Mouse (Mus musculus): Measurements from ENCODE around the gene Cdk5r2. TPM values are rescaled to one million over a fixed set of nuclear protein-coding genes. Genes with fewer than 3 reads are reported as not detected.

The Cdk5r2 gene
- polyA plus RNA-seq, 1 experiment from 2014 or later = not detected

GRCm38 (mm10) chr1:74851001-74851775, 3.5 kb upstream of the Cdk5r2 start:
- Histone ChIP-seq H3K9me3 (ENCODE audit: low read depth, low read length) (no peaks in the 10 kb centered on the region), H3K9ac (no peak overlapping the region), H3K36me3 (ENCODE audit: insufficient read depth) (no peaks in the 10 kb centered on the region), H3K4me3 (ENCODE audit: low read depth, low read length) (no peak overlapping the region), H3K27ac (ENCODE audit: low read depth) (no peak overlapping the region), H3K27me3 (ENCODE audit: insufficient read depth, low read length) (peaks cover 65% of the 10 kb centered on the region), H3K4me1 (ENCODE audit: insufficient read depth) (peaks cover 8% of the 10 kb centered on the region; the same call in 1 of the 2 replicates), H3K4me2 (no peak overlapping the region)
- WGBS = 9% methylated on average over 6 of the region's 6 CpGs
- DNase-seq (no peak), ATAC-seq (ENCODE audit: insufficient read depth) (no peak)
- TF ChIP-seq CTCF (IDR thresholded peaks at IDR 0.05; ENCODE audit: low read depth) = no peak

- Histone ChIP-seq H3K9ac (peak overlapping the region; percentile 42), H3K4me2 (peak overlapping the region; percentile 95), H3K4me3 (ENCODE audit: low read depth, low read length) (peak overlapping the region; percentile 59), H3K27me3 (ENCODE audit: insufficient read depth, low read length) (peaks cover 95% of the 10 kb centered on the region), H3K4me1 (ENCODE audit: insufficient read depth) (peaks cover 9% of the 10 kb centered on the region; the same call in 1 of the 2 replicates), H3K36me3 (ENCODE audit: insufficient read depth) (no peaks in the 10 kb centered on the region), H3K9me3 (ENCODE audit: low read depth, low read length) (no peaks in the 10 kb centered on the region), H3K27ac (ENCODE audit: low read depth) (no peak overlapping the region)
- WGBS = under 1% methylated on average over 48 of the region's 48 CpGs
- no peak for ATAC-seq (ENCODE audit: insufficient read depth)
- TF ChIP-seq CTCF (IDR thresholded peaks at IDR 0.05; ENCODE audit: low read depth) = no peak
- DNase-seq = peak; percentile 13
These were observed 422 bp downstream of the Cdk5r2 start for GRCm38 (mm10) chr1:74855156-74855555.

GRCm38 (mm10) chr1:74855651-74856438, 1.1 kb downstream of the Cdk5r2 start:
- ATAC-seq (ENCODE audit: insufficient read depth) (no peak), DNase-seq (peak; percentile 13)
- Histone ChIP-seq H3K27me3 (ENCODE audit: insufficient read depth, low read length) (peaks cover 88% of the 10 kb centered on the region), H3K27ac (ENCODE audit: low read depth) (no peak overlapping the region), H3K9me3 (ENCODE audit: low read depth, low read length) (no peaks in the 10 kb centered on the region), H3K4me3 (ENCODE audit: low read depth, low read length) (peak overlapping the region; percentile 59), H3K36me3 (ENCODE audit: insufficient read depth) (no peaks in the 10 kb centered on the region), H3K4me1 (ENCODE audit: insufficient read depth) (peaks cover 9% of the 10 kb centered on the region; the same call in 1 of the 2 replicates), H3K9ac (peak overlapping the region; percentile 42; the same call in 1 of the 2 replicates), H3K4me2 (peak overlapping the region; percentile 95)
- TF ChIP-seq CTCF (IDR thresholded peaks at IDR 0.05; ENCODE audit: low read depth) = no peak
- under 1% methylated on average over 73 of the region's 74 CpGs for WGBS

- Histone ChIP-seq H3K4me2 (peak overlapping the region; percentile 95; the same call in 1 of the 2 replicates), H3K9me3 (ENCODE audit: low read depth, low read length) (no peaks in the 10 kb centered on the region), H3K36me3 (ENCODE audit: insufficient read depth) (no peaks in the 10 kb centered on the region), H3K27ac (ENCODE audit: low read depth) (no peak overlapping the region), H3K4me1 (ENCODE audit: insufficient read depth) (peaks cover 9% of the 10 kb centered on the region; the same call in 1 of the 2 replicates), H3K27me3 (ENCODE audit: insufficient read depth, low read length) (peaks cover 83% of the 10 kb centered on the region), H3K4me3 (ENCODE audit: low read depth, low read length) (peak overlapping the region; percentile 59; the same call in 1 of the 2 replicates), H3K9ac (no peak overlapping the region)
- DNase-seq (no peak), ATAC-seq (ENCODE audit: insufficient read depth) (no peak)
- no peak for TF ChIP-seq CTCF (IDR thresholded peaks at IDR 0.05; ENCODE audit: low read depth)
- 4% methylated on average over 11 of the region's 11 CpGs for WGBS
These were observed 1.6 kb downstream of the Cdk5r2 start for GRCm38 (mm10) chr1:74856439-74856720.

- H3K27me3 ChIP-seq (ENCODE audit: insufficient read depth, low read length) = peaks cover 79% of the 10 kb centered on the region
- H3K9me3 ChIP-seq (ENCODE audit: low read depth, low read length) = no peaks in the 10 kb centered on the region
- peaks cover 9% of the 10 kb centered on the region; the same call in 1 of the 2 replicates for H3K4me1 ChIP-seq (ENCODE audit: insufficient read depth)
- no peak overlapping the region for H3K27ac ChIP-seq (ENCODE audit: low read depth)
- H3K36me3 ChIP-seq (ENCODE audit: insufficient read depth) = no peaks in the 10 kb centered on the region
- H3K4me3 ChIP-seq (ENCODE audit: low read depth, low read length) = no peak overlapping the region
- no peak for TF ChIP-seq CTCF (IDR thresholded peaks at IDR 0.05; ENCODE audit: low read depth)
- WGBS = 3% methylated on average over 7 of the region's 7 CpGs
- no peak for ATAC-seq (ENCODE audit: insufficient read depth)
- no peak overlapping the region for H3K9ac ChIP-seq
- no peak for DNase-seq
- H3K4me2 ChIP-seq = no peak overlapping the region
These were observed 2.1 kb downstream of the Cdk5r2 start for GRCm38 (mm10) chr1:74856791-74857190.

- ATAC-seq (ENCODE audit: insufficient read depth) = no peak
- H3K4me2 ChIP-seq = no peak overlapping the region
- H3K36me3 ChIP-seq (ENCODE audit: insufficient read depth) = no peaks in the 10 kb centered on the region
- peaks cover 75% of the 10 kb centered on the region for H3K27me3 ChIP-seq (ENCODE audit: insufficient read depth, low read length)
- no peak overlapping the region for H3K4me3 ChIP-seq (ENCODE audit: low read depth, low read length)
- TF ChIP-seq CTCF (IDR thresholded peaks at IDR 0.05; ENCODE audit: low read depth) = no peak
- no peaks in the 10 kb centered on the region for H3K9me3 ChIP-seq (ENCODE audit: low read depth, low read length)
- WGBS = 2% methylated on average over 20 of the region's 20 CpGs
- peaks cover 9% of the 10 kb centered on the region; the same call in 1 of the 2 replicates for H3K4me1 ChIP-seq (ENCODE audit: insufficient read depth)
- no peak overlapping the region for H3K9ac ChIP-seq
- H3K27ac ChIP-seq (ENCODE audit: low read depth) = no peak overlapping the region
- no peak for DNase-seq
These were observed 2.5 kb downstream of the Cdk5r2 start for GRCm38 (mm10) chr1:74857201-74857600.

GRCm38 (mm10) chr1:74857677-74858076, 2.9 kb downstream of the Cdk5r2 start:
- H3K27ac ChIP-seq (ENCODE audit: low read depth) = no peak overlapping the region
- H3K4me1 ChIP-seq (ENCODE audit: insufficient read depth) = peaks cover 9% of the 10 kb centered on the region; the same call in 1 of the 2 replicates
- H3K27me3 ChIP-seq (ENCODE audit: insufficient read depth, low read length) = peaks cover 70% of the 10 kb centered on the region
- no peak for TF ChIP-seq CTCF (IDR thresholded peaks at IDR 0.05; ENCODE audit: low read depth)
- WGBS = 8% methylated on average over 4 of the region's 4 CpGs
- no peaks in the 10 kb centered on the region for H3K36me3 ChIP-seq (ENCODE audit: insufficient read depth)
- H3K4me3 ChIP-seq (ENCODE audit: low read depth, low read length) = peak overlapping the region; percentile 29; the same call in 1 of the 2 replicates
- H3K9me3 ChIP-seq (ENCODE audit: low read depth, low read length) = no peaks in the 10 kb centered on the region
- no peak for ATAC-seq (ENCODE audit: insufficient read depth)
- H3K9ac ChIP-seq = no peak overlapping the region
- H3K4me2 ChIP-seq = peak overlapping the region; percentile 58
- no peak for DNase-seq
